13 mouse cellular contexts compared by ENCODE assay signal in the genomic region with DNA sequence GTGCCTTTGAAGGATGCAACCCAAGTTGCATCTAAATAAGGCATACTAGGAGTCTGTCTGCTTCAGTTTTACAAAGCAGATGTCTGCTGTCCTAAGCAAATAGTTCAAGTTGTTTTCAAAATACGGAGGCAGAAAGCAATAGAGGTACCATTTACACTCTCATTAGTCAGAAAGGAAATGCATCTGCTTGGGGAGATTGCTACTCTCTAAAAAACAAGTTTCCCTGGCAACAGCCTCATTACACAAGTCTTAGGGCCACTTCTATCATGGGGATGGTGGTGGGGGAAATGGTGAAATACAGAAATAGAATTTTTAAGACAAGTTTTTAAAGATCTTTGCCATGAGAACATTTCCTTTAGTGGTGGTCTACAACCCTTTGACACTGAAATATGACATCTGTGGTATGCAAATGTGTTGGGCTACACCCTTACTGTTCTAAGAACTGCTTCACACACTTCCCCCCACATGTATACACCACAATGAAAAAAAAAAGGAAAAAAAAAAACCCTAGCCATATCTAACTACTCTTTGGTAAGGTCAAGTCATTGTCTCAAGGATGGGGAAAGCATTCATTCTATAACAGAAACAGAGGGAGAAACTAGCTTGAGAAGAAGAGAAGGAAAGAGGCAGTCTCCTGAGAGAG. TPM values are rescaled to one million over a fixed set of nuclear protein-coding genes. Genes with fewer than 3 reads are reported as not detected.
DNase-seq lines count a peak whose midpoint lies in the region; ATAC-seq and TF ChIP-seq lines count a peak whose summit lies in the region.
"Had no signal": no experiment of that assay in that cellular context is flagged by ENCODE, and none has a peak within 500 bp of the region (broad histone marks: within the 10 kb centered on the region; RNA-seq: fewer than 3 reads in every experiment).

No protein-coding gene starts in this region.

- peaks cover 32% of the 10 kb centered on the region for H3K4me1 ChIP-seq in midbrain, embryonic 12.5 days
- H3K4me1 ChIP-seq in midbrain, embryonic 16.5 days (ENCODE audit: control insufficient read depth, insufficient read depth, low read length) = peaks cover 12% of the 10 kb centered on the region
- peaks cover 15% of the 10 kb centered on the region for H3K4me1 ChIP-seq in forebrain, embryonic 16.5 days (replicated peaks; ENCODE audit: control insufficient read depth, insufficient read depth, low read length)
- no peaks in the 10 kb centered on the region; the same call in 1 of the 2 replicates for H3K4me1 ChIP-seq in olfactory bulb, adult 2 months (ENCODE audit: control insufficient read depth, insufficient read depth, low read length)
- H3K4me1 ChIP-seq: intestine, embryonic 15.5 days; liver, embryonic 15.5 days had no signal

- H3K36me3 ChIP-seq in midbrain, embryonic 12.5 days = no peaks in the 10 kb centered on the region
- H3K36me3 ChIP-seq in midbrain, embryonic 16.5 days (ENCODE audit: control insufficient read depth, insufficient read depth, low read length) = no peaks in the 10 kb centered on the region
- H3K36me3 ChIP-seq in forebrain, embryonic 16.5 days (ENCODE audit: control insufficient read depth, insufficient read depth) = no peaks in the 10 kb centered on the region
- H3K36me3 ChIP-seq: heart, embryonic 13.5 days; intestine, embryonic 15.5 days had no signal

- TF ChIP-seq POLR2A in olfactory bulb, adult 2 months (IDR thresholded peaks at IDR 0.05; ENCODE audit: insufficient read depth, low read depth, low read length) = no peak

- no peaks in the 10 kb centered on the region for H3K9me3 ChIP-seq in midbrain, embryonic 12.5 days
- H3K9me3 ChIP-seq in midbrain, embryonic 16.5 days (replicated peaks; ENCODE audit: control insufficient read depth, low read length, poor library complexity, severe bottlenecking) = no peaks in the 10 kb centered on the region
- H3K9me3 ChIP-seq in forebrain, embryonic 16.5 days (ENCODE audit: control insufficient read depth, low read length) = no peaks in the 10 kb centered on the region
- H3K9me3 ChIP-seq: heart, embryonic 13.5 days; intestine, embryonic 15.5 days; liver, embryonic 15.5 days had no signal

- peak; percentile 8 for DNase-seq in T-cell, adult 2 months (ENCODE audit: low spot score)
- DNase-seq in kidney, postnatal 10 days = no peak
- DNase-seq in heart, postnatal 10 days = no peak
- DNase-seq: gastrocnemius, adult 2 months; left cerebral cortex, postnatal 4 days had no signal

- no peak overlapping the region for H3K9ac ChIP-seq in midbrain, embryonic 12.5 days (replicated peaks)
- H3K9ac ChIP-seq in midbrain, embryonic 16.5 days (ENCODE audit: low read depth, low read length) = no peak overlapping the region
- H3K9ac ChIP-seq in forebrain, embryonic 16.5 days (replicated peaks; ENCODE audit: low read depth, low read length) = no peak overlapping the region
- H3K9ac ChIP-seq: heart, embryonic 13.5 days; intestine, embryonic 15.5 days; liver, embryonic 15.5 days had no signal

- TF ChIP-seq CTCF in olfactory bulb, adult 2 months (IDR thresholded peaks at IDR 0.05; ENCODE audit: insufficient read depth, low read depth, low read length) = no peak

- ATAC-seq in midbrain, embryonic 12.5 days (ENCODE audit: low FRiP score, low read depth) = peak; percentile 58
- ATAC-seq in midbrain, embryonic 16.5 days = no peak
- ATAC-seq in forebrain, embryonic 16.5 days = peak; percentile 61
- ATAC-seq: intestine, embryonic 15.5 days had no signal

- no peak overlapping the region for H3K4me3 ChIP-seq in midbrain, embryonic 12.5 days
- no peak overlapping the region for H3K4me3 ChIP-seq in midbrain, embryonic 16.5 days (ENCODE audit: low read depth, low read length)
- no peak overlapping the region for H3K4me3 ChIP-seq in forebrain, embryonic 16.5 days (replicated peaks; ENCODE audit: low read length)
- no peak overlapping the region for H3K4me3 ChIP-seq in olfactory bulb, adult 2 months (ENCODE audit: insufficient read depth, low read depth, low read length)
- H3K4me3 ChIP-seq: gastrocnemius, adult 2 months; heart, embryonic 13.5 days; intestine, embryonic 15.5 days; liver, embryonic 15.5 days had no signal

- peak overlapping the region; percentile 58 for H3K27ac ChIP-seq in midbrain, embryonic 12.5 days (replicated peaks)
- no peak overlapping the region for H3K27ac ChIP-seq in midbrain, embryonic 16.5 days (ENCODE audit: low read length)
- H3K27ac ChIP-seq in forebrain, embryonic 16.5 days (ENCODE audit: low read length) = 0 out of 2 replicates have a peak overlapping the region, but pooled peaks have one; percentile 39
- peak overlapping the region; percentile 85 for H3K27ac ChIP-seq in olfactory bulb, adult 2 months (ENCODE audit: insufficient read depth, low read depth, low read length)
- H3K27ac ChIP-seq: heart, embryonic 13.5 days; intestine, embryonic 15.5 days; liver, embryonic 15.5 days; macrophage had no signal

- WGBS in midbrain, embryonic 12.5 days = 17% methylated on average over 1 of the region's 1 CpGs
- 13% methylated on average over 1 of the region's 1 CpGs for WGBS in midbrain, embryonic 16.5 days
- 3% methylated on average over 1 of the region's 1 CpGs for WGBS in forebrain, embryonic 16.5 days
- WGBS in olfactory bulb, adult 2 months = 10% methylated on average over 1 of the region's 1 CpGs

- H3K4me2 ChIP-seq in midbrain, embryonic 12.5 days (replicated peaks) = no peak overlapping the region
- H3K4me2 ChIP-seq in midbrain, embryonic 16.5 days (ENCODE audit: low read length) = no peak overlapping the region
- no peak overlapping the region for H3K4me2 ChIP-seq in forebrain, embryonic 16.5 days (ENCODE audit: low read length)
- H3K4me2 ChIP-seq: heart, embryonic 13.5 days; intestine, embryonic 15.5 days; liver, embryonic 15.5 days had no signal

- H3K27me3 ChIP-seq in midbrain, embryonic 12.5 days = no peaks in the 10 kb centered on the region
- no peaks in the 10 kb centered on the region for H3K27me3 ChIP-seq in midbrain, embryonic 16.5 days (ENCODE audit: control insufficient read depth, insufficient read depth, low read depth, low read length)
- no peaks in the 10 kb centered on the region for H3K27me3 ChIP-seq in forebrain, embryonic 16.5 days (replicated peaks; ENCODE audit: control insufficient read depth, insufficient read depth, low read length)
- H3K27me3 ChIP-seq: heart, embryonic 13.5 days; intestine, embryonic 15.5 days; liver, embryonic 15.5 days had no signal

- intact Hi-C loops in heart, postnatal 10 days (cut with DNase I) = no loop called here

RNA-seq across cellular contexts. Expression of a gene that starts 38.5 kb away (rescaled TPM):
- polyA plus RNA-seq in midbrain, embryonic 12.5 days (2016; fragmentation: Nextera tagmentation; extraction: Ambion mirVana) = 34.3 and 43.3 TPM in 2 replicates
- 64.9 and 75.9 TPM in 2 replicates for polyA plus RNA-seq in midbrain, embryonic 16.5 days (2015; fragmentation: Nextera tagmentation; extraction: Ambion mirVana)
- polyA plus RNA-seq in forebrain, embryonic 16.5 days (2015; fragmentation: Nextera tagmentation; extraction: Ambion mirVana) = 64.9 and 65.6 TPM in 2 replicates
- not detected in 2 replicates for polyA plus RNA-seq in olfactory bulb, adult 2 months (2012; ENCODE audit: insufficient read depth, insufficient read length, low replicate concordance, missing spikeins)
- 1 to 10 TPM; 6.9 to 7.4 TPM for total RNA-seq in heart, postnatal 10 days (2021)
